Mouse (Mus musculus) 3134 (cell line): ENCODE measurements at regions not wholly inside any gene's neighbourhood (a gene's known extent, or its start where the extent isn't known, plus 50 kb on each side); places are given as distances from the start of the nearest gene placed in this dataset.

Source experiments
- DNase-seq: peaks from one replicate; pipeline ENCODE4 v3.0.0-alpha.2; 2011; ENCODE audit warnings: low spot score; ENCODE audit not compliant: insufficient read length; ENCODE audit errors: extremely low read depth

GRCm38 (mm10) chr3:155962496-155962895 lies 599.1 kb upstream of the Negr1 start:
- DNase-seq: peak; percentile 36

DNA sequence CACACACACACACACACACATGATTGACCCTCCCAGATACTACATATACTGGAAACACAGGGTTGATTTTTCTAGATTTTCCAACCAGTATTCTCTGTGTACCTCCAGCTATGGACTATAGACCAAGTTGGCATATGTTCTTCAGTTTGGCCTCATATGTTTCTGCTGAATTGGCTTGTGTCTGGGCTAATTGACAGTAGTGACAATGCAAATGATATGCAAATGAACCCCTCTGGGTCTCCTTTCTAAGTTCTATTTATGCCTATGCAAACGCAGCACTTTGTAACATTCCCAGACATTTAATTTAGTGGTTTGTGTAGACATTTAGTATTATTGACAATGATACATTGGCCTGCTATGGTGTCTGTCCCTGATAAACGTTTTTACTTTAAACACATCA lies 582.0 kb upstream of the Negr1 start:
- DNase-seq: no peak

DNA sequence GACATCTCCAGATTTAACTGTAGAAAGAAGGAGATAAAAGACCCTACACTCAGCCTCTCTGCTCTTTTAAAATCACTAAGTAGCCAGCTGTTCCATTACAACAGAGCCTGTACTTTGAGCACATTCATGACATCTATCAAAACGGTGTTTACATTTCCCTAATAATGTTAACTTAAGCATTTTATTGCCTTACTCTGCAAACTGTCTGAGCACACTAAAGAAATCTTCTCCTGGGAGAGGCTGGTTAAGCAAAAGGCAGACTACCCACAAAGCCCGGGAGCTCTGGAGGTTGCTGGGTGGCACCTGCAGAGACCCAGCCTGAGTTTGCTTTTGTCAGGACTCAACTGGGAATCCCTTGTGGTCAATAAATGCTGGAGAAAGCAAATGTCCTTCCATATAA lies 567.5 kb upstream of the Negr1 start:
- no peak for DNase-seq

- DNase-seq: peak; percentile 59
Observed at GRCm38 (mm10) chr3:156017676-156018230, 543.8 kb upstream of the Negr1 start.

GRCm38 (mm10) chr3:156028602-156029188 lies 532.9 kb upstream of the Negr1 start:
- DNase-seq: no peak

DNA sequence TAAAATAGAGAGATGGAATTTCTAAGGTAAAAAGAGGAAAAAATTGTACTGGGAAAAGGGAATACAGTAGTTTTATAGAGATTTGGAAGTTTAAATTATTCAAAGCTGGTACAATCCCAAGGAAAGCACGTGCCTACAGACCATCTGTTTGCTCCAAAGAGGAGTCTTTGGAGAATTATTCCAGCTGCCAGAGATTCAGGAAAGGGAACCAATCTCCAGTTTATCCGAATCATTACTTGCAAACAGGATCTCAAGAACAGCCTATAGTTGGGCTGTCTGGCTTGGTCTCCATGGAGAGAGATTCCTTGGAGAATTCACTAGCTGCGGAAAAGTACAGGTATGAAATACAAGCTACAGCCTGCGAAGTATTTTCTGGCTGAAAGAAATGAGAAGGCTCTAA lies 491.3 kb upstream of the Negr1 start:
- DNase-seq: no peak

DNA sequence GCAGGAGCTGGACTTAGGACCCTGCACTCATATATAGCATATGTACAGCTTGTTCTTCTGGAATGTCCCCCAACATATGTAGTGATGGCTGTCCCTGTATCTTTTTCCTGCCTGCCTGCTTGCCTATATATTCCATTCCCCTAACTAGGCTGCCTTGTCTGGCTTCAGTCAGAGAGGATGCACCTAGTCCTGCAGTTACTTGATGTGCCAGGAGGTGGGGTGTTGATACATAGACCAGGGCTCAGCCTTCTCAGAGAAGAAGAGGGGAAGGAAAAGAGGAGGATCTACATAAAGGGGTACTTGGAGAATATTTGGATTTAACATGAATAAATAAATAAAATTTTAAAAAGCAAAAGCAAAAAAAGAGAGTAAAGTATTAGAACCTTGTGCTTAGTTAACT lies 479.3 kb upstream of the Negr1 start:
- DNase-seq: no peak

- no peak for DNase-seq
Observed at GRCm38 (mm10) chr3:156093689-156094088, 467.9 kb upstream of the Negr1 start.

- no peak for DNase-seq
Observed at GRCm38 (mm10) chr3:156094990-156095389, 466.6 kb upstream of the Negr1 start.

- DNase-seq: no peak
Observed at GRCm38 (mm10) chr3:156105788-156106187, 455.8 kb upstream of the Negr1 start.

DNA sequence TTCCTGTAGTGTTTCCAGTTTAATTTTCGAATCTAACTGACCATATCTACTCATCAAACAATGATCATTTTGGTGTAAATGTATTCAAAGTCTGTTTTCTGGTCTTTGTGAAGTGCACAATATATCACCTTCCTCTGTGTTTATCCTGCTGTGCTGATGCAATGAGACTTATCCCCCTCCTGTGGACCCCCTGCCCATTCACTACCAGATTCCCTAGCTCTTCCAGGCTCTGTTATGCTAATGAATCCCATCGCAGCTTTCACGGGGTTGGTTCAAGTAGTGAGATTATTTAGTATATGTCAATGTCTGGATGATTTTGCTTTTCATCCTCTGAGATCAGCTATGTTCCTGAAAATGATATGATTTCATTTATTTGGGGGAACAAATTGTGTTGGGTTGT lies 441.3 kb upstream of the Negr1 start:
- no peak for DNase-seq

DNA sequence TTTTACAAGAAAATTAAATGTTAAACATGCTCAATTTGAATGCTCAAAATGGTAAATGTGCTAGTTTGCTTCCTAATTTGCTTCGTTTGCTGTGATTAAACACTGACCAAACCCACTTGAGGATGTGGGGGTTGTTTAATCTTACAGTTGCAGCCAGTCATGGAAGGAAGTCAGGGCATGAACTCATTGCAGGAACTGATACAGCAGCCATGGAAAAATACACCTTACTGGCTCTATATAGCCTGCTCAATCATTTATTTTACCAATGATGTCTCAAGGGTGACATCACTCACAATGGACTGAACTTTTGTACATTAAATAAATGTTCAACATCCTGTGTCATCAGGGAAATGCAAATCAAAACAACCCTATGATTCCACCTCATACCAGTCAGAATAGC lies 430.0 kb upstream of the Negr1 start:
- no peak for DNase-seq

DNA sequence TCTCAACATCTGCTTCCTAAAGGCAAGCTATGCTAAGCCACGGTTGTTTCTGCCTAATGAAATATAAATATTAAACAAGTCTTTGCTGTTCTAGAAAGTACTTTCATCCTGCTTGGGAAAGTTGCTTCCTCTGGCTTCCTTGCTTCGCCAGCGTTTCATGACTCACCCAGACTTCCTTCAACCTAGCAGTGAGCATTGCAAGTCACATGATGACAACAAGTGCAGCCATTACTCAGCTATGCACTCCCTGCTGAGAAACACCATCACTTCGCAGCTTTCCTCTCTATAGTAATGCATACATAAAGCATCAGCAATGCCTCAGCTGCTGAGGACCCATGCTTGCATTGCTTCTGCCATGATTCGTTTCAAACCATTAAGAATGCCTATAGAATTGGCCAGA lies 420.2 kb upstream of the Negr1 start:
- DNase-seq: no peak

- no peak for DNase-seq
Observed at GRCm38 (mm10) chr3:156149322-156149721, 412.3 kb upstream of the Negr1 start.

DNA sequence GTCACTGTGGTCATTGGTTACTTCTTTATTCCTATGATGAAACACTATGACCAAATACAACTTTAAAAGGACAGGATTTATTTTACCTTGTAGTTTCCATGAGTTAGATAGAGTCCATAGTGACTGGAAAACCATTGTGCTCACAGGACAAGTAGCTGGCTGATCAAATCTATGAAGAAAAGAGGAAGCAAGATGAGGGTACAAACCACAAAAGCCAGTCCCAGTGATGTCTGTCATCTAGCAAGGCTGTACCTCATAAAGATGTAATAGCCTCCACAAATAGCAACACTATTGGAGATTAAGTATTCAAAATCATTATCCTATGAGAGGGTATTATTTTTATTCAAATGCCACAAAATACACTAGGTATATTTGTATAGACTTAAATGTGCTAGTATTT lies 391.5 kb upstream of the Negr1 start:
- no peak for DNase-seq

- DNase-seq: no peak
Observed at GRCm38 (mm10) chr3:156198688-156199087, 362.9 kb upstream of the Negr1 start.

GRCm38 (mm10) chr3:156199749-156200467 lies 361.7 kb upstream of the Negr1 start:
- DNase-seq: no peak

DNA sequence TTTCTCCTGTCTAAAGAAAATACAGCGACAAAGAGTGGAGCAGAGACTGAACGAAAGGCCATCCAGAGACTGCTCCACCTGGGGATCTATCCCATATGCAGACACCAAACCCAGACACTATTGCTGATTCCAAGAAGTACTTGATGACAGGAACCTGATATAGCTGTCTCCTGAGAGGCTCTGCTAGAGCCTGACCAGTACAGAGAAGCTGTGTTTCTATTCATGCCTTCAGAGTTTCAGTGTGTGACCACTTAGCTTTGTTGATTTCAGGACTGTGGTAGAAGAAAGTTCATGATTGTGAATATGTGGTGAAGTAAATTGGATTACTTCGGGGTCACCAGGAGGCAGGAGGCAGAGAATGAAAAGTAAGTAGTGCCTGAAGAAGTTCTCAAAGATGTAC lies 356.3 kb upstream of the Negr1 start:
- no peak for DNase-seq

GRCm38 (mm10) chr3:156208420-156208819 lies 353.2 kb upstream of the Negr1 start:
- DNase-seq: no peak

DNA sequence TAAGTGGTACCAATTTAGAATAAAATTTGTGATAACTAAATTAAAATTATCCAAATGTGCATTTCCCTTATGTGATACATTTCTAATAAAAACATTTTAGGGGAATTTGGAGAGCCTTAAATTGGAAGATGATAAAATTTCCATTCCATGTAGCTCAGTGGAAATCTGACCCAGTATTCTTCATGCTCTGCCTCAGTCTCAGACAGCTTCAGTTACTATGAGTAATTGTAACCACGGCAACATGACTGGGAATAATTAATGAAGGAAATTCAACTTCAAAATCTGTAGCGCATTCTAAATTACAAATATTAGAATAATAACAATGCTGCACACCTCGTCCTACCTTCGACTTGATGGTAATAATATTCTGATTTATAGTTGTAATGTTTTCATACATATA lies 350.8 kb upstream of the Negr1 start:
- no peak for DNase-seq

DNA sequence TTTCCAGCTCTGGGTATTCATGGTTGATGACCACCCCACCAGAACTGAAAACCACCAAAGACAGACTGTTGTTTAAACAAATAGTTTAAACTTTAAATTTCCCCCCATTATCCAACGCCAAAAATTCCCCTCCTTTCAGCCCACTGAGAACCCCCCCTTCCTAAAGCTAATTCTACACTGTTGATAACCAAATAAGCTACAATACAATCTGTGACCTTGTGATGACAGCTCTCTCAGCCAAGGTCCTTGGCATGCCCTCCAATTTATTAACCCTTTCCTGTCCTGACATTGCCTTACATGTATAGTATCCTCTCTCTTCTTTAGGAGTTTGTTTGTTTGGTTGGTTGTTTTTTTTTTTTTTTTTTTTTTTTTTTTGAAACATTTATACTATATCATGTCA lies 346.8 kb upstream of the Negr1 start:
- no peak for DNase-seq

- no peak for DNase-seq
Observed at GRCm38 (mm10) chr3:156232111-156232510, 329.5 kb upstream of the Negr1 start.
